Mouse (Mus musculus) embryonic facial prominence, embryonic 10.5 days (tissue): ENCODE data around the gene Bcas1. TPM values are rescaled to one million over a fixed set of nuclear protein-coding genes. Genes with fewer than 3 reads are reported as not detected.

Experiments
- DNase-seq: peaks from one replicate; pipeline ENCODE4 v3.0.0-alpha.2; 2017; ENCODE audit warnings: low spot score
- H3K27ac ChIP-seq: fragments of 300-500 bp; sonication (generic); replicated peaks from 2 replicates; pipeline ENCODE4 v1.5.1; 2016; ENCODE audit warnings: mild to moderate bottlenecking
- H3K27me3 ChIP-seq: fragments of 300-500 bp; sonication (generic); replicated peaks from 2 replicates; pipeline ENCODE4 v1.6.1; 2016; ENCODE audit warnings: low read depth, mild to moderate bottlenecking; ENCODE audit not compliant: poor library complexity, severe bottlenecking
- H3K36me3 ChIP-seq: fragments of 300-500 bp; sonication (generic); replicated peaks from 2 replicates; pipeline ENCODE4 v1.6.1; 2016; ENCODE audit warnings: mild to moderate bottlenecking, moderate library complexity
- H3K4me1 ChIP-seq: fragments of 300-500 bp; sonication (generic); 2 replicates; pipeline ENCODE4 v1.6.1; 2016
- H3K4me3 ChIP-seq: fragments of 300-500 bp; sonication (generic); 2 replicates; pipeline ENCODE4 v1.5.1; 2016; ENCODE audit warnings: mild to moderate bottlenecking, moderate library complexity
- H3K9me3 ChIP-seq: fragments of 300-500 bp; sonication (generic); 2 replicates; pipeline ENCODE4 v1.6.1; 2016; ENCODE audit warnings: mild to moderate bottlenecking
- WGBS: fragments of 180-500 bp; shearing (Covaris S2); methylation state at CpG from one replicate; pipeline ENCODE4 v1.1.7; 2016; 5-methylcytosine and 5-hydroxymethylcytosine counted together
- polyA plus RNA-seq: library from polyadenylated mRNA; unstranded; fragments of >200 nt; fragmentation: Nextera tagmentation; extraction: Ambion mirVana; gene quantifications from 2 replicates; pipeline ENCODE4 v1.2.1, GENCODE M21; 2016

Gene Bcas1
- polyA plus RNA-seq, 1 experiment from 2014 or later = 1.2 TPM

- H3K4me3 ChIP-seq = peak overlapping the region; percentile 49
- peaks cover 51% of the 10 kb centered on the region for H3K27me3 ChIP-seq
- peak; percentile 48 for DNase-seq
Observed at GRCm38 (mm10) chr2:170411490-170412168, 16.0 kb downstream of the Bcas1 start.

GRCm38 (mm10) chr2:170410677-170411489 is 16.8 kb downstream of the Bcas1 start:
- no peaks in the 10 kb centered on the region for H3K36me3 ChIP-seq
- peaks cover 27% of the 10 kb centered on the region for H3K4me1 ChIP-seq
- 28% methylated on average over 23 of the region's 23 CpGs for WGBS
- H3K27me3 ChIP-seq = peaks cover 58% of the 10 kb centered on the region
- DNase-seq = peak; percentile 65
- peak overlapping the region; percentile 49 for H3K4me3 ChIP-seq
- H3K9me3 ChIP-seq = no peaks in the 10 kb centered on the region
- H3K27ac ChIP-seq = peak overlapping the region; percentile 75

More at GRCm38 (mm10) chr2:170411490-170412168, 16.0 kb downstream of the Bcas1 start:
- Histone ChIP-seq H3K36me3 (no peaks in the 10 kb centered on the region), H3K4me1 (peaks cover 20% of the 10 kb centered on the region), H3K27ac (peak overlapping the region; percentile 75), H3K9me3 (no peaks in the 10 kb centered on the region)
- WGBS = 11% methylated on average over 13 of the region's 13 CpGs

- peaks cover 50% of the 10 kb centered on the region for H3K4me1 ChIP-seq
- H3K27ac ChIP-seq = no peak overlapping the region; the same call in 1 of the 2 replicates
- H3K4me3 ChIP-seq = no peak overlapping the region
- no peak for DNase-seq
- no peaks in the 10 kb centered on the region for H3K36me3 ChIP-seq
- peaks cover 58% of the 10 kb centered on the region for H3K27me3 ChIP-seq
- H3K9me3 ChIP-seq = no peaks in the 10 kb centered on the region
- 57% methylated on average over 14 of the region's 14 CpGs for WGBS
Observed at GRCm38 (mm10) chr2:170406438-170406837, 21.2 kb downstream of the Bcas1 start.

- peak; percentile 35 for DNase-seq
- Histone ChIP-seq H3K9me3 (no peaks in the 10 kb centered on the region), H3K4me1 (peaks cover 55% of the 10 kb centered on the region), H3K27me3 (peaks cover 46% of the 10 kb centered on the region), H3K4me3 (no peak overlapping the region), H3K27ac (peak overlapping the region; percentile 16), H3K36me3 (no peaks in the 10 kb centered on the region)
- WGBS = 29% methylated on average over 18 of the region's 18 CpGs
Observed at GRCm38 (mm10) chr2:170404781-170405573, 22.7 kb downstream of the Bcas1 start.

GRCm38 (mm10) chr2:170403666-170404385 is 23.8 kb downstream of the Bcas1 start:
- no peaks in the 10 kb centered on the region for H3K9me3 ChIP-seq
- peak; percentile 36 for DNase-seq
- H3K4me1 ChIP-seq = peaks cover 57% of the 10 kb centered on the region
- H3K36me3 ChIP-seq = no peaks in the 10 kb centered on the region
- WGBS = 39% methylated on average over 10 of the region's 10 CpGs
- H3K27ac ChIP-seq = 0 out of 2 replicates have a peak overlapping the region, but pooled peaks have one; percentile 10
- H3K4me3 ChIP-seq = no peak overlapping the region
- H3K27me3 ChIP-seq = peaks cover 34% of the 10 kb centered on the region

- WGBS = 2% methylated on average over 17 of the region's 17 CpGs
- no peaks in the 10 kb centered on the region for H3K36me3 ChIP-seq
- peaks cover 54% of the 10 kb centered on the region for H3K4me1 ChIP-seq
- peak overlapping the region; percentile 63 for H3K27ac ChIP-seq
- peak overlapping the region; percentile 54 for H3K4me3 ChIP-seq
- peak; percentile 88 for DNase-seq
- peaks cover 11% of the 10 kb centered on the region for H3K27me3 ChIP-seq
- H3K9me3 ChIP-seq = no peaks in the 10 kb centered on the region
Observed at GRCm38 (mm10) chr2:170401211-170401799, 26.3 kb downstream of the Bcas1 start.

GRCm38 (mm10) chr2:170400666-170401065 is 27.0 kb downstream of the Bcas1 start:
- H3K4me1 ChIP-seq = peaks cover 47% of the 10 kb centered on the region
- peaks cover 6% of the 10 kb centered on the region; the same call in 1 of the 2 replicates for H3K27me3 ChIP-seq
- peak overlapping the region; percentile 63 for H3K27ac ChIP-seq
- H3K36me3 ChIP-seq = no peaks in the 10 kb centered on the region
- H3K4me3 ChIP-seq = peak overlapping the region; percentile 54
- peaks cover 4% of the 10 kb centered on the region; the same call in 1 of the 2 replicates for H3K9me3 ChIP-seq
- WGBS = 1% methylated on average over 10 of the region's 10 CpGs
- peak; percentile 51 for DNase-seq

GRCm38 (mm10) chr2:170391994-170392393 is 35.7 kb downstream of the Bcas1 start:
- 95% methylated on average over 1 of the region's 1 CpGs for WGBS
- no peak for DNase-seq
- no peak overlapping the region for H3K4me3 ChIP-seq
- peaks cover 6% of the 10 kb centered on the region; the same call in 1 of the 2 replicates for H3K9me3 ChIP-seq
- no peak overlapping the region for H3K27ac ChIP-seq
- H3K4me1 ChIP-seq = peaks cover 8% of the 10 kb centered on the region; the same call in 1 of the 2 replicates
- H3K27me3 ChIP-seq = no peaks in the 10 kb centered on the region
- no peaks in the 10 kb centered on the region for H3K36me3 ChIP-seq

- DNase-seq = no peak
- 66% methylated on average over 5 of the region's 5 CpGs for WGBS
- H3K4me1 ChIP-seq = peaks cover 8% of the 10 kb centered on the region; the same call in 1 of the 2 replicates
- no peak overlapping the region for H3K27ac ChIP-seq
- H3K9me3 ChIP-seq = no peaks in the 10 kb centered on the region
- H3K4me3 ChIP-seq = no peak overlapping the region
- H3K27me3 ChIP-seq = no peaks in the 10 kb centered on the region
- no peaks in the 10 kb centered on the region for H3K36me3 ChIP-seq
Observed at GRCm38 (mm10) chr2:170388320-170388719, 39.3 kb downstream of the Bcas1 start.

GRCm38 (mm10) chr2:170385556-170385955 is 42.1 kb downstream of the Bcas1 start:
- H3K36me3 ChIP-seq = no peaks in the 10 kb centered on the region
- no peak overlapping the region for H3K27ac ChIP-seq
- H3K4me3 ChIP-seq = no peak overlapping the region
- peaks cover 4% of the 10 kb centered on the region; the same call in 1 of the 2 replicates for H3K9me3 ChIP-seq
- H3K27me3 ChIP-seq = no peaks in the 10 kb centered on the region
- no peak for DNase-seq
- peaks cover 8% of the 10 kb centered on the region; the same call in 1 of the 2 replicates for H3K4me1 ChIP-seq
- 91% methylated on average over 1 of the region's 1 CpGs for WGBS

GRCm38 (mm10) chr2:170384770-170385169 is 42.9 kb downstream of the Bcas1 start:
- no peaks in the 10 kb centered on the region for H3K27me3 ChIP-seq
- no peaks in the 10 kb centered on the region for H3K36me3 ChIP-seq
- peaks cover 10% of the 10 kb centered on the region; the same call in 1 of the 2 replicates for H3K4me1 ChIP-seq
- peaks cover 4% of the 10 kb centered on the region; the same call in 1 of the 2 replicates for H3K9me3 ChIP-seq
- DNase-seq = no peak
- WGBS = 94% methylated on average over 1 of the region's 1 CpGs
- no peak overlapping the region for H3K4me3 ChIP-seq
- no peak overlapping the region for H3K27ac ChIP-seq
